Mouse (Mus musculus): Measurements from ENCODE around the gene Chtf18. TPM values are rescaled to one million over a fixed set of nuclear protein-coding genes. Genes with fewer than 3 reads are reported as not detected.

The Chtf18 gene
- total and polyA plus RNA-seq, 3 experiments = 11.9 to 38.2 (median 24.8) TPM

GRCm38 (mm10) chr17:25728009-25728270 is 721 bp upstream of the Chtf18 start:
- H3K27ac ChIP-seq (ENCODE audit: insufficient read depth, low read depth) = no peak overlapping the region
- in situ Hi-C loops (cut with MboI; ENCODE audit: low pct_ligation_motif_present, low pct_unique_long_range_greater_than_20kb, low sequenced_read_pairs) = no loop called here
- no peaks in the 10 kb centered on the region; the same call in 1 of the 2 replicates for H3K79me2 ChIP-seq (replicated peaks; ENCODE audit: control insufficient read depth, extremely low read depth, insufficient read depth, poor library complexity, severe bottlenecking)
- dilution Hi-C loops (cut with MboI; ENCODE audit: extremely low pct_ligation_motif_present, extremely low pct_unique_long_range_greater_than_20kb, low sequenced_read_pairs) = no loop called here
- peak overlapping the region; percentile 78 to 98 (median 83) for H3K4me3 ChIP-seq (replicated peaks in 1 of 3; ENCODE audit: low read depth in 2 of 3, low read length in 2 of 3, poor library complexity in 1 of 3)
- peak overlapping the region; percentile 85 for H3K9ac ChIP-seq (ENCODE audit: insufficient read depth, low read depth)
- DNase-seq (ENCODE audit: extremely low read depth) = no peak
- H3K27me3 ChIP-seq (replicated peaks) = no peaks in the 10 kb centered on the region
- peaks cover 9 to 28% of the 10 kb centered on the region in 2 experiments for H3K4me1 ChIP-seq (ENCODE audit: control insufficient read depth in 1 of 2, insufficient read depth in 2 of 2)
- H3K9me3 ChIP-seq (replicated peaks; ENCODE audit: low read length) = no peaks in the 10 kb centered on the region
- H3K36me3 ChIP-seq (replicated peaks in 1 of 2; ENCODE audit: control insufficient read depth in 1 of 2, insufficient read depth in 1 of 2, low read length in 1 of 2) = peaks cover 23 to 64% of the 10 kb centered on the region in 2 experiments
- TF ChIP-seq ELF1 (IDR thresholded peaks at IDR 0.05; ENCODE audit: low read depth, low read length) (peak; percentile 24; the same call in 1 of the 2 replicates), USF2 (conservative IDR thresholded peaks at IDR 0.05; ENCODE audit: low read depth, low read length) (no peak)
- H3K4me2 ChIP-seq (ENCODE audit: insufficient read depth, low read depth, poor library complexity, severe bottlenecking) = peak overlapping the region; percentile 84

GRCm38 (mm10) chr17:25725264-25725663 is 2.0 kb downstream of the Chtf18 start:
- Histone ChIP-seq H3K9me3 (replicated peaks; ENCODE audit: low read length) (no peaks in the 10 kb centered on the region), H3K4me3 (replicated peaks in 1 of 3; ENCODE audit: low read depth in 2 of 3, low read length in 2 of 3, poor library complexity in 1 of 3) (no peak overlapping the region), H3K27ac (ENCODE audit: insufficient read depth, low read depth) (no peak overlapping the region), H3K4me1 (ENCODE audit: control insufficient read depth in 1 of 2, insufficient read depth in 2 of 2) (peaks cover 9 to 28% of the 10 kb centered on the region in 2 experiments), H3K27me3 (replicated peaks) (no peaks in the 10 kb centered on the region), H3K36me3 (replicated peaks in 1 of 2; ENCODE audit: control insufficient read depth in 1 of 2, insufficient read depth in 1 of 2, low read length in 1 of 2) (peaks cover 41 to 70% of the 10 kb centered on the region in 2 experiments), H3K9ac (ENCODE audit: insufficient read depth, low read depth) (no peak overlapping the region), H3K79me2 (replicated peaks; ENCODE audit: control insufficient read depth, extremely low read depth, insufficient read depth, poor library complexity, severe bottlenecking) (no peaks in the 10 kb centered on the region; the same call in 1 of the 2 replicates), H3K4me2 (ENCODE audit: insufficient read depth, low read depth, poor library complexity, severe bottlenecking) (no peak overlapping the region)
- in situ Hi-C loops (cut with MboI; ENCODE audit: low pct_ligation_motif_present, low pct_unique_long_range_greater_than_20kb, low sequenced_read_pairs) (no loop called here), dilution Hi-C loops (cut with MboI; ENCODE audit: extremely low pct_ligation_motif_present, extremely low pct_unique_long_range_greater_than_20kb, low sequenced_read_pairs) (no loop called here)
- TF ChIP-seq MYC (IDR thresholded peaks at IDR 0.05; ENCODE audit: low read depth, low read length) (no peak), JUND (conservative IDR thresholded peaks at IDR 0.05; ENCODE audit: low read depth, low read length) (no peak), JUN (IDR thresholded peaks at IDR 0.05; ENCODE audit: insufficient read depth, low read depth, low read length) (no peak), EP300 (IDR thresholded peaks at IDR 0.05; ENCODE audit: low read length) (no peak), TBP (conservative IDR thresholded peaks at IDR 0.05; ENCODE audit: low read depth, low read length) (no peak), RAD21 (IDR thresholded peaks at IDR 0.05; ENCODE audit: low read depth, low read length) (no peak), NRF1 (IDR thresholded peaks at IDR 0.05; ENCODE audit: low read depth, low read length) (no peak), MAX (IDR thresholded peaks at IDR 0.05; ENCODE audit: low read length) (no peak), GABPA (IDR thresholded peaks at IDR 0.05; ENCODE audit: insufficient replicate concordance, low read depth, low read length) (no peak), RCOR1 (conservative IDR thresholded peaks at IDR 0.05; ENCODE audit: low read depth, low read length) (no peak), HCFC1 (IDR thresholded peaks at IDR 0.05; ENCODE audit: low read depth, low read length) (no peak), USF1 (IDR thresholded peaks at IDR 0.05; ENCODE audit: low read depth, low read length) (no peak), TCF12 (IDR thresholded peaks at IDR 0.05; ENCODE audit: low read depth, low read length) (no peak), PAX5 (IDR thresholded peaks at IDR 0.05; ENCODE audit: low read length) (no peak), MAFK (IDR thresholded peaks at IDR 0.05; ENCODE audit: insufficient replicate concordance, low read length) (no peak), POLR2AphosphoS2 (IDR thresholded peaks at IDR 0.05; ENCODE audit: low read depth, low read length) (no peak), ZC3H11A (IDR thresholded peaks at IDR 0.05; ENCODE audit: low read depth, low read length) (no peak)
- no peak for DNase-seq (ENCODE audit: extremely low read depth)

All from CH12.LX (cell line).